14 mouse cellular contexts compared by ENCODE assay signal in the genomic region with DNA sequence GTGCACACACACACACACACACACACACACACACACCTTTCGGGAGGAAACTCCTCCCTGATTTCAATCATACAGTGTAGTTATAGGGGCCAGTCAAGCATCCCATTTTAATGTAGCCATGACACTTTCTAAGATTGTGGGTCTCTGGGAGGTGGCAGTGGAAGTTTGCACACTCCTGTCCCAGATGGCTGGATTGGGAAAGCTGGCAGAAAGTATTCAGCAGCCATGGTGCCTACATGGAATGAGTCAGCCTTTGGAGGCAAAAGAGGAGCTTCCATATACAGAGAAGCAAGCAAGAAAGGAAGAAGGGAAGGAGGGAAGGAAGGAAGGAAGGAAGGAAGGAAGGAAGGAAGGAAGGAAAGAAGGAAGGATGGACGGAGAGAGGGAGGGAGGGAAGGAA.
DNase-seq lines count a peak whose midpoint lies in the region; ATAC-seq lines count a peak whose summit lies in the region.
"Had no signal": no experiment of that assay in that cellular context is flagged by ENCODE, and none has a peak within 500 bp of the region (broad histone marks: within the 10 kb centered on the region; RNA-seq: fewer than 3 reads in every experiment).

No protein-coding gene starts in this region.

- no peak for DNase-seq in frontal cortex, postnatal 10 days (ENCODE audit: low spot score in 2 of 2)
- peak; percentile 51 for DNase-seq in layer of hippocampus, adult 9-11 months
- DNase-seq in layer of hippocampus, postnatal 14 days (ENCODE audit: low spot score in 2 of 2) = no peak
- DNase-seq in right cerebral cortex, adult 18-20 months = peak; percentile 43
- no peak for DNase-seq in right cerebral cortex, postnatal 4 days
- DNase-seq in gastrocnemius, postnatal 4 days (ENCODE audit: low spot score in 2 of 2) = no peak
- DNase-seq: adrenal gland, adult 8-10 months; cerebellum, adult 18-20 months; cerebellum, adult 9-10 months; gastrocnemius, postnatal 25 days had no signal

- ATAC-seq in frontal cortex, adult (ENCODE audit: low TSS enrichment) = peak; percentile 69
- ATAC-seq: activated CD4-positive, CD25-positive, alpha-beta regulatory T cell, adult 4 months; forebrain, embryonic 13.5 days; forebrain, embryonic 16.5 days had no signal

Comparison
In these comparisons a context has a peak if more than half of its experiments do, and no peak if none do; other contexts are left out.
1. DNase-seq: peak in layer of hippocampus, adult 9-11 months (single experiment) and right cerebral cortex, adult 18-20 months (single experiment); none in frontal cortex, postnatal 10 days (0 of 2), layer of hippocampus, postnatal 14 days (0 of 2), right cerebral cortex, postnatal 4 days (single experiment) and gastrocnemius, postnatal 4 days (0 of 2).